Mouse (Mus musculus): Measurements from ENCODE around the gene Ifrd1. TPM values are rescaled to one million over a fixed set of nuclear protein-coding genes. Genes with fewer than 3 reads are reported as not detected.

Gene Ifrd1
- polyA plus RNA-seq, 1 experiment from 2014 or later = 167 TPM

DNA sequence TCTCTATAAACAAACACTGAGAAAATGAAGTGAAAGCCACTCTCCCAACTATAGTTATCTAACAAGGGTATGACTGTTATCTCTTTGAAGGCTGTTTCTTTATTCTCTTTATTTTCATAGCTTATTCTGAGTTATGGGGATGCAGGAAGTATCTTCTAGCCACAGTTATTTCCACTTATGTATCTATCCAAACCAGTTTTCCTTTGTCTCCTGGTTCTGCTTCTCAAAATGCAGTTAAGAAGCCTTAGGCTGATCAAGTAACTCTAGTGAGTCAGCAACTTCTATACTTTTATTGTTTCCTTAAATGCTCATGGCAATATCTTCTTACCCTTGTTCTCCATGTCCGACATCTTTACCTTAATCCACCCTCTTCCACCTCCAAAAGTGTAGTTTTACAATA is 16.1 kb downstream of the Ifrd1 start:
- no peak overlapping the region for H3K4me3 ChIP-seq (ENCODE audit: low read depth, low read length)
- ATAC-seq (no peak), DNase-seq (ENCODE audit: low spot score) (no peak)
- H3K27ac ChIP-seq (ENCODE audit: low read length) = no peak overlapping the region
- H3K9me3 ChIP-seq (ENCODE audit: low read length) = no peaks in the 10 kb centered on the region
- 79% methylated on average over 1 of the region's 1 CpGs for WGBS
- no peak overlapping the region for H3K4me2 ChIP-seq (replicated peaks; ENCODE audit: low read depth, low read length)
- H3K36me3 ChIP-seq (ENCODE audit: insufficient read depth, low read length) = no peaks in the 10 kb centered on the region
- TF ChIP-seq CTCF (IDR thresholded peaks at IDR 0.05) = no peak
- no peak for TF ChIP-seq EP300 (IDR thresholded peaks at IDR 0.05)
- H3K9ac ChIP-seq (replicated peaks; ENCODE audit: low read depth) = no peak overlapping the region
- no peaks in the 10 kb centered on the region for H3K27me3 ChIP-seq (replicated peaks; ENCODE audit: insufficient read depth, low read length)
- no peaks in the 10 kb centered on the region for H3K4me1 ChIP-seq (ENCODE audit: insufficient read depth, low read depth, low read length)

DNA sequence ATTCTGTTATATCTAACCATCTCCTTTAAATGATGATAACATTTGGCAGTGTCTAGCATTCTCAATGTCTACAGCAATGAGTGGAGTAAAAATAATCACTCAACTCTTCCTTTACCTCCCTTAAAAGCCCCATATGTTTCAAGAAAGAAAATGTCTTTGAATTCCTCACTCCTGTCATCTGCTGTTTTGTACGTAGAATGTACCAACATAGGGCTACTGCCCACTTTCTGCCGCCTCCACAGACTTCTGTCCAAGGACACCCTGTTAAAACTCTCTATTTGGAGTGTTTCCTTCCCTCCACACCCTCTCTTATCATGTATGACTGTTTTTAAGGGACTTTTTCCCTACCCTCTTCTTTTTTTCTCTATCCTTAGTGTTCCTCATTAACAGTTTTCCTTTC is 16.7 kb downstream of the Ifrd1 start:
- Histone ChIP-seq H3K27me3 (replicated peaks; ENCODE audit: insufficient read depth, low read length) (no peaks in the 10 kb centered on the region), H3K27ac (ENCODE audit: low read length) (no peak overlapping the region), H3K4me1 (ENCODE audit: insufficient read depth, low read depth, low read length) (no peaks in the 10 kb centered on the region), H3K9me3 (ENCODE audit: low read length) (no peaks in the 10 kb centered on the region), H3K36me3 (ENCODE audit: insufficient read depth, low read length) (no peaks in the 10 kb centered on the region), H3K4me3 (ENCODE audit: low read depth, low read length) (no peak overlapping the region), H3K9ac (replicated peaks; ENCODE audit: low read depth) (no peak overlapping the region), H3K4me2 (replicated peaks; ENCODE audit: low read depth, low read length) (no peak overlapping the region)
- ATAC-seq = no peak
- no peak for DNase-seq (ENCODE audit: low spot score)
- no peak for TF ChIP-seq CTCF (IDR thresholded peaks at IDR 0.05)
- no peak for TF ChIP-seq EP300 (IDR thresholded peaks at IDR 0.05)
- WGBS = 83% methylated on average over 2 of the region's 2 CpGs

DNA sequence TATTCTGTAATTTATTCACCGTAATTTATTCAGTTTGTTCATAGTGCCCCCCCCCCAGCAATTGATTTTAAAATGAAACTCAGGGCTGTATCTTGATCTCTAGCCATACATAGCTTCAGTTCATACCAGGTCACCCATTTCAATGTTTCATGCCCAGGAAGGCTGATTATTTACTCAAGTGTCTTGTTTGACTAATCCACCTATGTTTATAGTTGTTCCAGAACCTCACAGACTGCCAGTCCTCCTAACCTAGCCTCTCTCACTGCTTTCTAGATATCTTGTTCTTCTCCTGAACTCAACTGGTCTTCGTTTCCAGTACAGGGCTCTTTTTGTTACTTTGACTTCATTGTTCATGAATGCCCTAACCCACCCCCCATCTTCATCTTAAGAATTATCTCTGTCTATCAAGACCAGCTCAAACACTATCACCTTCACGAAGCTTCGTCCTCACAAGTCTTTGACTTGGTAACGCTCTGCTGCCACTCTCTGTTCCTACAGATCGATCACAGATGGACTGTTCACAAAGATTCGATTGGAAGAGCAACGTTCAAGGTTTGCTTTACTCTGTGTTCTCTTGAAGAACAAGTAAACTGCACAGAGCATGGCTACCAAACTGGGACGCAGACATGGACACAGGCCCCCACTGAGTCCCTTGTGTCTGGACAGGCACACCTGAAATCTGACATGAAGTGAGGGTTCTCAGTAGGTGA is 24.0 kb downstream of the Ifrd1 start:
- Histone ChIP-seq H3K9ac (replicated peaks; ENCODE audit: low read depth) (no peak overlapping the region), H3K9me3 (ENCODE audit: low read length) (no peaks in the 10 kb centered on the region), H3K4me3 (ENCODE audit: low read depth, low read length) (no peak overlapping the region; the same call in 1 of the 2 replicates), H3K27ac (ENCODE audit: low read length) (no peak overlapping the region), H3K36me3 (ENCODE audit: insufficient read depth, low read length) (no peaks in the 10 kb centered on the region), H3K4me2 (replicated peaks; ENCODE audit: low read depth, low read length) (no peak overlapping the region), H3K4me1 (ENCODE audit: insufficient read depth, low read depth, low read length) (peaks cover 7% of the 10 kb centered on the region; the same call in 1 of the 2 replicates), H3K27me3 (replicated peaks; ENCODE audit: insufficient read depth, low read length) (no peaks in the 10 kb centered on the region)
- DNase-seq (ENCODE audit: low spot score) = no peak
- TF ChIP-seq CTCF (IDR thresholded peaks at IDR 0.05) (no peak), EP300 (IDR thresholded peaks at IDR 0.05) (no peak)
- WGBS = 92% methylated on average over 9 of the region's 9 CpGs
- ATAC-seq = no peak

DNA sequence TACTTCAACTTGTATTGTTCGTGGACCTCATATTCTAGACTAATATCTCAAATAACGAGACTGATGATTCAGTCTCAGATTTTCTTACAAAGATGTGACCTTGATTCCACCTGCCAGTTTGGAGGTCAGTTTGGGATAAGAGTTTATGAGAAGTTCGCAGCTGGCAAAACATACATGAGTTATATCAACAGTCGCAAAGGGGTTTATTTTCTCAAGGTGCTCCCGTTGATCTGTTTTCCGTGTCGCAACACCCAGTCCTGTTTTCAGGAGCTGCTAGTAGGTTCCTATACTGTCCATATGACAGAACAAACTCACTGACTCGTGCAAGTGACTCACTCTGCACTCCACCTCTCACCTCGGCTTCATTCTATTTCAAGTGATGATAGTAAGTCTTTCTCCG is 24.6 kb downstream of the Ifrd1 start:
- TF ChIP-seq CTCF (IDR thresholded peaks at IDR 0.05) (no peak), EP300 (IDR thresholded peaks at IDR 0.05) (no peak)
- ATAC-seq (no peak), DNase-seq (ENCODE audit: low spot score) (peak; percentile 53)
- peaks cover 7% of the 10 kb centered on the region; the same call in 1 of the 2 replicates for H3K4me1 ChIP-seq (ENCODE audit: insufficient read depth, low read depth, low read length)
- H3K9ac ChIP-seq (replicated peaks; ENCODE audit: low read depth) = no peak overlapping the region
- peak overlapping the region; percentile 65 for H3K4me2 ChIP-seq (replicated peaks; ENCODE audit: low read depth, low read length)
- H3K27ac ChIP-seq (ENCODE audit: low read length) = peak overlapping the region; percentile 58
- H3K9me3 ChIP-seq (ENCODE audit: low read length) = no peaks in the 10 kb centered on the region
- peak overlapping the region; percentile 36 for H3K4me3 ChIP-seq (ENCODE audit: low read depth, low read length)
- H3K27me3 ChIP-seq (replicated peaks; ENCODE audit: insufficient read depth, low read length) = no peaks in the 10 kb centered on the region
- 25% methylated on average over 10 of the region's 10 CpGs for WGBS
- no peaks in the 10 kb centered on the region for H3K36me3 ChIP-seq (ENCODE audit: insufficient read depth, low read length)

DNA sequence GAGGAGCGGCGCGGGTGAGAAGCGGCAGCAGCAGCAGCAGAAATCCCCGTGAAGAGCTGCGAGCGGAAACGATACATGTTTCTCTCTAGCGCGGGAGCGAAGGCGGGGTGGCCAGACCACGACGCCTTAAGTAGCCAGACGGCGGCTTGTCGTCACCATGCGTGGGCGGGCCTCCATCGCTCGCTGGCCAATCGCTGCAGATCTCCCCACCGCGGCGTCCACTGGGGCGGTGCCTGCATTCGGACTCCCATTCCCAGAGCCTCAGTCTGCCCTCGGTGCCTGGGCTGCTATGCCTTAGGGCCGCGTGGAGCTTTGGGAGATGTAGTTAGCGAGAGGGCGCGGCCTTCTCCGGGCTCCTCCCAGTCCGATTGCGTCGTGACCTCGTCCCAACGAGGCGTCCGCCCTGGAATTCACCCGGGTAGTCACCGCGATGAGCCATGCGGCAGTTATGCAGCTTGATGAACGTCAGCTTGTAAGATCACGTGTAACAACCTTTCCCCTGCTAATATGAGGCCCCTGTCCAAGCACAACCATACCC is 25.2 kb downstream of the Ifrd1 start:
- Histone ChIP-seq H3K4me1 (ENCODE audit: insufficient read depth, low read depth, low read length) (peaks cover 7% of the 10 kb centered on the region; the same call in 1 of the 2 replicates), H3K27me3 (replicated peaks; ENCODE audit: insufficient read depth, low read length) (no peaks in the 10 kb centered on the region), H3K4me2 (replicated peaks; ENCODE audit: low read depth, low read length) (peak overlapping the region; percentile 70), H3K4me3 (ENCODE audit: low read depth, low read length) (peak overlapping the region; percentile 100), H3K9ac (replicated peaks; ENCODE audit: low read depth) (peak overlapping the region; percentile 96), H3K9me3 (ENCODE audit: low read length) (no peaks in the 10 kb centered on the region), H3K36me3 (ENCODE audit: insufficient read depth, low read length) (0 out of 2 replicates have a peak, but pooled peaks cover under 1% of the 10 kb centered on the region), H3K27ac (ENCODE audit: low read length) (peak overlapping the region; percentile 100)
- WGBS = 3% methylated on average over 33 of the region's 47 CpGs
- no peak; the same call in 1 of the 2 replicates for TF ChIP-seq EP300 (IDR thresholded peaks at IDR 0.05)
- TF ChIP-seq CTCF (IDR thresholded peaks at IDR 0.05) = no peak; the same call in 1 of the 2 replicates
- DNase-seq (ENCODE audit: low spot score) (peak; percentile 100), ATAC-seq (peak; percentile 96)

DNA sequence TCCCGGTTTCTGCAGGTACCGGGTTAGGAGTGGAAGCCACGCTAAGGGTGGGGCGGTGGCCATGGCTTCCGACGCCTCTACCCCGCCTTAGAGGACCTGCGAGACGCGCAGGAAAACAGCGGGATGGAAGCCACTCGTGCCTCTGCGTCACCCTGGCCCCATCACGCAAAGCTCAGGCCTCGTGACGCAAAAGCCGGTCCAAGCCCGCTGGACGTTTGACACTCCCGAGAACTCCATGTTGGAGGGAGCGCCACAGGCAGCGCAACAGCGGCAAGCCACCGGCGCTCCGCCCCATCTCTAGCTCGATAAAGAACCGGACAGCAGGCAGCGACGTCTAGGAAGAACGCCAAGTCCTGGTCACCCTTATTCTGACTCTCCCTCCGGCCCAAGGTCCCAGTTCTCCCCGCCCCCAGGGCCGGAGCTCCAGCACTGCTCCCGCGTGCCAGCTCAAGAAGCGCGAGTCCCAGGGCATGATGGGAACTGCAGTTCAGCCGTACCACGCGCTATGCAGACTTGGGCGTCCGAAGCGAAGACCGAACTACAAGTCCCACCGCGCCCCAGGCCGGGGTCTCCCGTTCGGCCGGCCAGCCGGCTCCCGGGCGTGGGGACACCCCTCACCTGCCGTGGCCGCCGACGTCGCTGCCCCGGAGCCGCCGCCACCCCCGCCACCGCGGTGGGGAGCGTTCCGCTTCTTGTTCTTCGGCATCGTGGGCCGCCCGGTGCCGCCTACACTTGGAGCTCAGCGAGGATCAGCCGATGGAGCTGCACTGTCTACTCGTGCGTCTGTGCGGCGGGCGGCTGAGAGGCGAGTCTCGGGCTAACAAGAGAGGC is 25.8 kb downstream of the Ifrd1 start:
- WGBS = under 1% methylated on average over 80 of the region's 81 CpGs
- peak; percentile 56 for TF ChIP-seq CTCF (IDR thresholded peaks at IDR 0.05)
- no peak for TF ChIP-seq EP300 (IDR thresholded peaks at IDR 0.05)
- Histone ChIP-seq H3K27me3 (replicated peaks; ENCODE audit: insufficient read depth, low read length) (no peaks in the 10 kb centered on the region), H3K36me3 (ENCODE audit: insufficient read depth, low read length) (0 out of 2 replicates have a peak, but pooled peaks cover 3% of the 10 kb centered on the region), H3K4me1 (ENCODE audit: insufficient read depth, low read depth, low read length) (peaks cover 7% of the 10 kb centered on the region; the same call in 1 of the 2 replicates), H3K4me3 (ENCODE audit: low read depth, low read length) (peak overlapping the region; percentile 100), H3K9me3 (ENCODE audit: low read length) (no peaks in the 10 kb centered on the region), H3K4me2 (replicated peaks; ENCODE audit: low read depth, low read length) (peak overlapping the region; percentile 70), H3K27ac (ENCODE audit: low read length) (peak overlapping the region; percentile 100), H3K9ac (replicated peaks; ENCODE audit: low read depth) (peak overlapping the region; percentile 96)
- ATAC-seq (peak; percentile 94), DNase-seq (ENCODE audit: low spot score) (peak; percentile 99)

Data from lung, postnatal 0 days (tissue).